Mouse (Mus musculus): ENCODE results near the gene Slc38a6.

- no peak for TF ChIP-seq CTCF (IDR thresholded peaks at IDR 0.05; ENCODE audit: low read depth)
- TF ChIP-seq EP300 (optimal IDR thresholded peaks at IDR 0.05), result no peak
Measured at GRCm38 (mm10) chr12:73324180-73324586, 37.6 kb downstream of the Slc38a6 start.

Measured in stomach, postnatal 0 days (tissue).